Mouse (Mus musculus): ENCODE measurements around the gene Gm525.
"Not testable (repeated sequence)": the region's sequence is repeated elsewhere in the genome, so short reads cannot be mapped to it uniquely, and the experiment has no call there.

Gene Gm525

DNA sequence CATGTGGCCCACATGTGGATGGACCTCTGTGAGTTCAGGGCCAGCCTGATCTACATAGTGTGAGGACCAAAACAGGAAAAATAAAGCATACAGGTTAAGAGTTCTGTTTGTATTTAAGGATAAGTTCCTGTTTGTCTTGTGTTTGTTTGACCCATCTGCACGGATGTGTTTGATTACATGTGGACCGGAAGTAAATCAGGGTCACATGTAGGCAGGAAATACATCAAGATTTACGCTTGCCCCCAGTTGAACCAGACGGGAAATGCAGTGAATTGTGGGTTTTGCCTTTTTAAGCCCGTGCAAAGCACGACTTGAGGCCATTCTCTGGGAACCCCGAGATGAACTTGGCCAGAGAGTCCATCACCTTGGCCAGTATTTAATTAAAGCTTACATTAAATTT is 12.3 kb upstream of the Gm525 start:
- no peak for DNase-seq (ENCODE audit: extremely low read depth, low read depth)

DNA sequence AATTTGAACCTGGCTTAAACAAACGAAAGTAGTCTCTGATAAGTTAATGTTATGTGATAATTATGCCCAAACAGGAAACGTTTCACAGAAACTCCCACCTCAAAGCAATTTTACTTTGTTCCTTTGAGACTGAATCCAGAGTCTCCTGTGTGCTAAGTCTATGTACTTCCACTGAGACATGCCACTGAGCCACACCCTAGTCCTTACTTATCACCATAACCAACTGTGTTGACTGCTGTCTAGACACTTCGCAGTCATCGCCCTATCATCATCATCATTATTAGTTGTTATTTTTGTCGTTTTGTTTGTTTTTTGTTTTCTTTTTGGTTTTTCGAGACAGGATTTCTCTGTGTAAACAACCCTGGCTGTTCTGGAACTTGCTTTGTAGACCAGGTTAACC is 9.3 kb upstream of the Gm525 start:
- DNase-seq (ENCODE audit: extremely low read depth, low read depth) = no peak

DNA sequence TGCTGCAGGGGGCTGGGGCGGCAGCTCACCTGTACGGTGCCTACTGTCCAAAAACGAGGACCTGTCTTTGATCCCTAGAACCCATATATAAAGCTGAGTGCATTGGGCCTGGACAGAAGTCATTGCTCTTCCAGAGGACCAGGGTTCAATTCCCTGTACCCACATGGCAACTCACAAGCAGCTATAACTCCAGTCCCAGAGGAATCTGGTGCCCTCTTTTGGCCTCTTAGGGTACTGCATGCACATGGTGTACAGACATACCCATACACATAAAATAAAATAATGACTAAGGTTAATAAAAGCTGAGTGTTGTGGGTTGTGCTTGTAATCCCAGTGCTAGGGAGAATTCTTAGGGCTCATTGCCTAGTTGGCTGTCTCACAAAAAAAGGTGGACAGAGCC is 8.3 kb upstream of the Gm525 start:
- DNase-seq (ENCODE audit: extremely low read depth, low read depth) = no peak

DNA sequence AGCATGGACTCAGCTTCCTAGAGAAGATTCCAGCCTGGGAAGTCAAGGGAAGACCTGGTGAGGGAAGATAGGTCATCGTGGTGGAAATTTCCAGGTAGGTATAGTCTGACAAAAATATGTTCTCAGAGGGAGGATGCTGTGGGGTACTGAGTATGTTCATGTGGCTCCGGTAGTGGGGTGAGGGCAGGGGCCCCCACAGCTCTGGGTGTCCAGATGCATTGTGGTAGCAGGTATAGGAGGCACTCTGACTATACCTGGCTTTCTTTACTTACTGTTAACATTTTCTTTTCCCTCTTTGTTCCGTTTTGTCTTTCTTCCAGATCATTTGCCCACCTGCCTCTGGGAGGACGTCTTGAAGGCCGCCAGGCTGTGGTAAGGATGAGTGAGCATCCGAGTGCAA is 7.5 kb upstream of the Gm525 start:
- DNase-seq (ENCODE audit: extremely low read depth, low read depth) = no peak

DNA sequence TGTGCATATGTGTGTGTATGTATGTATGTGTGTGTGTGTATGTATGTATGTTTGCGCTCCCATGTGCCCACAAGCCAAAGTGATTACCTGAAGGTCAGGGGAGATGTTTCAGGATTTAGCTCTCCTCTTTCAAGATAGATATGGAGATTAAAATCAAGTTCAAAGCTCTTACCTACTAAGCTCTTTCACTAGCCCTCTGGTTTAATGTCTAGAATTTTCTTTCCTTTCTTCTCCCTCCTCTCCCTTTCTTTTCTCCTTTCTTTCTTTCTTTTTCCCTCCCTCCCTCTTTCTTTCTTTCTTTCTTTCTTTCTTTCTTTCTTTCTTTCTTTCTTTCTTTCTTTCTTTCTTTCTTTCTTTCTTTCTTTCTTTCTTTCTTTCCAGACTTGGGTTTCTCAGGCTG is 6.9 kb upstream of the Gm525 start, which contains the start of gene Dgke:
Gene Dgke (minus strand): TSS at position 101 of the 400 bp plus-strand sequence.
- DNase-seq (ENCODE audit: extremely low read depth, low read depth) = no peak

DNA sequence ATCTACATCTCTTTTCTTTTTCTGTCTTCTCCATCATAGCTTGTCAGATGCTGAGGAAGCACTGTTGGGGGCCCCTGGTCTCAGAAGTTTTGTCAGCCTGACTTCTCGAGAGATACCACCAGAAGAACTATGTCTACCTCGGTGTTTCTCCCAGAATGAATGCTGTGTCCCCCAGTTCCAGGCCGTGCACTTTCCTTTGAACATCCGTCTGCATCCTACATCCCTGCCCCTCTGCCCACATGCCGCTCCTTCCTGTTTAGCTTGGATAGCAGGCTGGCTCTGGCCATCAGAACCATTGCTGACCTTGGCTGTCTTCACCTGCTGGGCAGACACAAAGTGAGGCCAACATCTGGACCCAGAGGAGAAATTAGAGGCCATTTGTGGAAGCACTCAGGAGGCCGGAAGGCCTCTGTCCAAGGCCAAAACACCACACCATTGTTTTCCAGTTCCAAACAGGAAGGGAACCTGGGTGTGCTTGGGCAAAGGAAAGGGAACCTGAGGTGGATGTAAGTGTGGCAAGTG is 6.3 kb upstream of the Gm525 start:
- no peak for DNase-seq (ENCODE audit: extremely low read depth, low read depth)

DNA sequence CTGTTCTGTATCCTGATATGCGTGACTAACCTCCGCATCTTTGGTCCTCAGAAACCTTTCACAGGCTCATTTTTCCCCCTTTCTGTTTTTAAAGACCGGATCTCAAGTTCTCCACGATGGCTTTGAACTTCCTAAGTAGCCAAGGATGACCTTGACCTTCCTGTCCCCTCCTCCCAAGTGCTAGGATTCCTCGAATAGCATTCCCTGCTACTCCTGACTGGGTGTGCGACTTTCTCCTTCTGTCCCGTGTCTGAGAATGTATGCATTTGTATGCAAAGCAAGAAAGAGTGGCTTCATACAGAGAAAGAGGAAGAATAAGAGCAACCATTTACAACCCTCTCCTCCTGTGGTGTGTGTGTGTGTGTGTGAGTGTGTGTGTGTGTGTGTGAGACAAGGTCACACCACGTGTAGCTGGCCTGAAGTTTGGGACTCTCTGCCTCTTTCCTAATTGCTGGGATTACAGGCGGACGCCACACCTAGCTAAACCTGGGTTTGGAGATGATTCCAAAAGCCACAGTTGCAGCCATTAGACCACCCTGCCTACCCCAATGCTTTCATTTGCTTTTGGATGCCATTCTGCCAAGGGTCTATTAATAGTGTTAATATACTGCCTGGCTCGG is 5.7 kb upstream of the Gm525 start:
- no peak for DNase-seq (ENCODE audit: extremely low read depth, low read depth)

DNA sequence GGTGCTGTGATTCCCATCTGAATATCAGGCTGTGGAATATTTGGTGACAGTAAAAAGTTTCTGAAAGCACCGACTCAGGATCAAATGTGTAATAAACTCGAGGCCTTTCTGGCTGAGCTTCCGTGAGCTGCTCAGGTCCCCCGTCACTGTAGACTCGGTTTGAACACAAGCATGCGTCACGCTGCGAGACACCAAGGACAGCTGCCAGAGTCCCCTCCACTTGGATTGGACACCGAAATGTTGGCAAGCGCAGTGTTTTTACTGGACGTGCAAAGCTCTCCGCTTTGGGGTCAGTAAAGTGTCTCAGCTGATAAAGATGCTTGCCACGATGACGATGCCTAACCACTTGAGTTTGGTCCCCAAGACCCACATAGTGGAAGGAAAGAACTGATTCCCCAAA is 5.0 kb upstream of the Gm525 start:
- no peak for DNase-seq (ENCODE audit: extremely low read depth, low read depth)

DNA sequence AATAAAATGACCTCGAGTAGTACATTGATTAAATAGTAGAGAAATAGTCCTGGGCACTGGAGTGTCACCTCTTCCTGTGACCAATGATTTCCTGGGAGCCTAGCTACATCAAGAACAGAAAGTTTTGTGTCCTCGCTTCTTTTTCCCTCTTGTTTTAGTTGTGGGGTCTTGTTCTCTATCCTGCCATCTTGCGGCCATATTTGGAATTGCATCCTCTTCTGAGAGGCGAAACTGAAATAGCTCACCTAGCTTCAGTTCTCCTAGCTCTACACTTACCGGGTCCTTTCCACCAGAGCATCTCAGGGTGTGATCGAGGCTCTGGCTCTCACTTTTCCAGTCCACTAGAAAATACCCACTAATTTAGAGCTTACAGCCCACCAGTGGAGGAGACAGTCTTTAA is 4.3 kb upstream of the Gm525 start:
- peak; percentile 57 for DNase-seq (ENCODE audit: extremely low read depth, low read depth)

DNA sequence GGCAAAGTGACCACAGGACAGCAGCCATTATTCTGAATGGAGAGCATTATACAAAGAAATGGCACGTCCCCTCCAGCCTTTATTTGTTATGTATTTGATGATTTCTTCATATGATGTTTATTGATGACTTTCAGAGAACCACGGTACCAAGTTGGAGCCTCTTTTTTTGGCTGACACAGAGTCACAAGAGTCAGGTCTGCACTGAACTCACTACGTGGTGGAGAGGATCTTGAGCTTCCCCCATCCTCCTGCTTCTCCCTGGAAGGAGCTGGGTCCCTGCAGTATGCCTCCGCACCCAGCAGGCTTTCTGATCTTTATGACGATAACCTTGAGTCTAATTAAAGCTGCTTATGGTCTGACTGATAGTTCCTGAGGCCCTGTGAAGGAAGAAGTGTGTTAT is 2.1 kb upstream of the Gm525 start:
- DNase-seq (ENCODE audit: extremely low read depth, low read depth) = no peak

DNA sequence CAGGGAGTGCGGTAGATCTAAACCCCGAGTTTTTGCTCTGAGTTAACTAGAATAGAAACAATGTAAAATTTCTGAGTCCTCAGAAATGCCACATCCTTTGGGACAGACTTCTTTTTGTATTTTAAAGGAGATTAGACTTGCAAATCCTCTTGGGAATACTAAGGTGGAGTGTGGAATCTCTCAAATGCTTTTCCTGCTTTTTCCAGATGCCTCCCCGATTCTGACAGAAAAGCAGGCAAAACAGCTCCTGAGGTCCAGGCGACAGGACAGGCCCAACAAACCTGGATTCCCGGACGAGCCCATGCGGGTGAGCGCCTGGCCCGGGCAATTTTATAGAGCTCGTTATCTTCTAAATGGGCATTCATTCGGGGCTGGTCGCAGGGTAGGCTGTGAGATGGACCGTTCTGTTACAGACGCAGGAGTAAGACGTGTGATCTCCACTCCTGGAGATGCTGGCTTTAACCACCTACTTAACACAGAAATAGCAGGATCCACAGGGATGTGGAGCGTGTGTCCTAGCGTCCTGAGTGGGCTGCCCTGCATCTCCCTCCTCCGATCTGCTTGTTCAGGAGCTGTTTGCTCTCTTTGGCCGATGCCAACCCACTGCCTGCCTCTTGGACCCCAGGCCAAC is 1.3 kb downstream of the Gm525 start:
- DNase-seq (ENCODE audit: extremely low read depth, low read depth) = no peak

DNA sequence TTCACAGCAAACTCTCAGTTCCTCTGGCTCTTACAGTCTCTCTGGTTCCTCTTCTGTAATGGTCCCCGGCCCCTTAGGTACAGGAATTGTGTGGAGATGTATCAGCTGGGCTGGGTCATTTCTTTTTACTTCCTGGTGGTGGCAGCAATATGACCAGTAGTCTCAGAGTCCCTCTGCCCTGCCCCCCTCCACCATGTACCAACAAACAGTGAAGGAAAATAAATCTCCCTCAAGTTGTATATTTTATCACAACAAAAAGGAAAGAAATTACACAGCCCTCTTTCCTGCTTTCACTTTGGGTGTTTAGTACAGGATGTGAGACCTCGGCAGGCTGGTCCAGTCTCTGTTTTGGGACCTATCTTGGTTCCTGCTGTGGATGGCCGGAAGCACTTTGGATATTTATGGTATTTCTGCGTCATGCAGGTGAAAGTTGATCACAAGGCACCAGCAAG is 2.8 kb downstream of the Gm525 start:
- DNase-seq (ENCODE audit: extremely low read depth, low read depth) = no peak

DNA sequence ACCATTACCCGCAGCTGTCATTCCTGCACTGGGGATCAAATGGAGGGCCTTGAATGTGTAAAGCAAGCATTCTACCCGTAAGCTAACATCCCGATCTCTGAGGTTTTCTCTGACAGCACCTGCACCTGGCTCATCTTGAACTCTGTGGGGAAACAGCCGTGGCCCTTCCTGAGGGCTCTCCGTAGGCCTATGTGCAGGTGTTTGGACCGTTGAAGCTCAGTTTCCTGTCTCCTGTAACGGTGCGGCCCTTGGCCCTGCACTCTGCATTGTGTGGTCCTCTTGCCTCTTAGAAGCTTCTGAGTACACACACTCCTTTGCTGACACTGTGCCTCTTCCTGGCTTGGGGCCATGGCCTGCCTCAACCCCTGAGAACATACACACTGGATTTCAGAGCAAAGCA is 4.0 kb downstream of the Gm525 start:
- DNase-seq (ENCODE audit: extremely low read depth, low read depth) = no peak

DNA sequence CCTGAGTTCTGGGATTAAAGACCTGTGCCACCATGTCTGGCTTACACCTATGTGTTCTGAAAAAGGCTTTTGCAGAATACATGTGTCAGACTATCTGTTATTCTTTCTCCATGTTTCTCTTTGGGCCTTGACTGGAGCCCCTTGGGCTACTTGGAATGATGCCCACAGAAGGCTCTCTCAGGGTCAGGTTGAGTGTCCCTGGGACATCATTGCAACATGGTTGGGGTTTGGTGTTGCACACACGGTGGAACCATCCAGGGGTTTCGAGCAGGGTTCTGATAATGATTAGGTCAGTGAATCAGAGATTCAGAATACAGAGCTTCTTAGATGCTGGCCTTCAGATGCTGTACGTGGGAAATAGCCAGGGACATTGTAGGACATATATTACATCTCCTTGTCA is 4.7 kb downstream of the Gm525 start:
- no peak for DNase-seq (ENCODE audit: extremely low read depth, low read depth)

DNA sequence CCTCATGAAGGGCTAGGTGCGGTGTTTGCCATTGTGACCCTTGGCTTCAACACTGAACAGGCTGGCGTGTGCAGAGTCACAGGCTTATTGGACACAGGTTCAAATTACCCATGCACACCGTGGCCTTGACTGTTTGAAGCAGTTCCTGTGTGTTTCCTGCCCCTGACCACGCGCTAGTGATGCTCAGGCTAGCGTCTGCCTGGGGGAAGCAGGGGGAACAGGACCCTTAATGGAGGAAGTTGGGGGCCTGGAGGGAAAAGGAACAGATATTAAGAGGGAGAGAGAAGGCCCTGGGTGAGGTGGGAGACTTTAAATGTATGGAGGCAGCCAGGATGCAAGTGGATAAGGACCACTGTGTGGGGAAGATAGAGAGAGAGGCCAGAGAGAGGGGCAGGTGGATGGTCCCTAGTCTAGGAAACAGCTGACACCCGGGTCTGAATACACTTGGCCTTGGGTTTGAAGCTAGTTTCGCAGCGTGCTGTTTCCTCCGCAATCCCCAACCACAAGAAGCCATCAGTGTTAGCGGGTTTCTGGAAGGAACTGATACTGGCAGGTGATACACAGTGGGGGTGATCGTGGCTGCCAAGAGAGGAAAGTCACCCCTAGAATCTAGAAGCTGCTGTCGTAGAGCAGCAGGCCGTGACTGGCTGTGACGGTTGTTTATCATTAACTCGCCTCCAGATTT is 5.5 kb downstream of the Gm525 start:
- no peak for DNase-seq (ENCODE audit: extremely low read depth, low read depth)

DNA sequence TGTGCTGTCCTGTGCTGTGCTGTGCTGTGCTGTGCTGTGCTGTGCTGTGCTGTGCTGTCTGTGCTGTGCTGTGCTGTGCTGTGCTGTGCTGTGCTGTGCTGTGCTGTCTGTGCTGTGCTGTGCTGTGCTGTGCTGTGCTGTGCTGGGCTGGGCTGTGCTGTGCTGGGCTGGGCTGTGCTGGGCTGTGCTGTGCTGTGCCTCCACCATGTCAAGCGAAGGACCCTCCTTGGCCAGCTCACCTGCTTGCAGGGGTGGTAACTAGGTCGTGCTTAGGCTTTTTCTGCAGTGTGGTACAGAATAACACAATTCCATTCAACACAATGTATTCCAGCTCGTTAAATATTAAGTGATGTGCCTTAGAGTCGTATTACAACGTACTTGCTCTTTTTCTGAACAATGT is 8.3 kb downstream of the Gm525 start:
- DNase-seq (ENCODE audit: extremely low read depth, low read depth) = not testable (repeated sequence)

DNA sequence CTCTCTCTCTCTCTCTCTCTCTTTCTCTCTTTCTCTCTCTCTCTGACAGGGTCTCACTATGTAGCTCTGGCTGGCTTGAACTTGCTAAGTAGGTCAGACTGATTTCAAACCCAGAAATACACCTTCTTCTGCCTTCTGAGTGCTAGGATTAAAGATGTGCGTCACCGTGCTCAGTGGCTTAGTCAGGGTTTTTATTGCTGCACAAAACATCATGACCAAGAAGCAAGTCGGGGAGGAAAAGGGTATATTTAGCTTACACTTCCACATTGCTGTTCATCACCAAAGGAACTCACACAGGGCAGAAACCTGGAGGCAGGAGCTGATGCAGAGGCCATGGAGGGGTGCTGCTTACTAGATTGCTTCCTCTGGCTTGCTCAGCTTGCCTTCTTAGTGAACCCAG is 9.1 kb downstream of the Gm525 start:
- DNase-seq (ENCODE audit: extremely low read depth, low read depth) = not testable (repeated sequence)

DNA sequence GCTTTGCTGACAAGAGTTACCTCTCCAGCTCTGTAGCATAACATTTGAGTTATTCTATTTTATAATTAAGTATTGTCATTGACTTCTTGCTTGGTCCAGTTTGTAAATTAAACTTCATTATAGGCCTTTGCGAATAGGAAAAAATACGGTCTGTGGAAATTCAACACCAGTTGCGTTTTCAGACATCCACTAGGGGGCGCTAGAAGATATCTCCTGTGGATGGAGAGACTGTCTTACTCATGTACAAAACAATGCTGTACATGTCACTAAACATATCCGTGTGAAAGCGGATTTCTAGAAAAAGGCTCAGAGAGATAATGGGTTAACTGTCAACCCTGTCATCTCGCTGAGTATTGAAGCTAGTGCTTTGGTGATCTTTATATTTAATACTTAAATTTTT is 11.0 kb downstream of the Gm525 start:
- DNase-seq (ENCODE audit: extremely low read depth, low read depth) = peak; percentile 66

DNA sequence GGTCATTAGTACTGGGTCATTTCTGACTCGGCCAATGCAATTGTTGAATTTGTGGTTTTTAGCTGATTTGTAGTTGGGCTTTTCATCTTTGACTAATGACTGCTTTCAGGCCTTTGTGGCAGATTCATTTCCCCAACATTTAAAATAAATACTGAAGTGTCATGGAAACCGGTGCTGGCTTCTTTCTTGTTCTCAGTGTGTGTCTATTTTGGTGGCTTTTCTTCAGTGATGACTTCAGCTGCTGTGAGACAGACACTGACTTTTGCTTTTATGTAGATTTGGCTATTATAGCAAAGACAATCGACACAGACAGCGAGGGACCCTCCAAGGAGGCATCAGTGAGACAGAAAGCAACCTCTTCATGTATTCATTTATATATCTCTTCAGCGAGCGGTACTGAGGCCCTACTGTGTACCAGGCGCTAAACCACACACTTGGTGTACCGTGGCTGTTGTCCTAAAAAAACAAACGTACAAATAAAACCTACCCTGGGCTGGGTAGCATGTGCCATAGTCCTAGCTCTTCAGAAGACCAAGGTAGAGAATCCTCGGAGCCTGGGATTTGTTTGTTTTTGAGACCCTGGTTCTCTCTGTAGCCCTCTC is 12.7 kb downstream of the Gm525 start:
- no peak for DNase-seq (ENCODE audit: extremely low read depth, low read depth)

DNA sequence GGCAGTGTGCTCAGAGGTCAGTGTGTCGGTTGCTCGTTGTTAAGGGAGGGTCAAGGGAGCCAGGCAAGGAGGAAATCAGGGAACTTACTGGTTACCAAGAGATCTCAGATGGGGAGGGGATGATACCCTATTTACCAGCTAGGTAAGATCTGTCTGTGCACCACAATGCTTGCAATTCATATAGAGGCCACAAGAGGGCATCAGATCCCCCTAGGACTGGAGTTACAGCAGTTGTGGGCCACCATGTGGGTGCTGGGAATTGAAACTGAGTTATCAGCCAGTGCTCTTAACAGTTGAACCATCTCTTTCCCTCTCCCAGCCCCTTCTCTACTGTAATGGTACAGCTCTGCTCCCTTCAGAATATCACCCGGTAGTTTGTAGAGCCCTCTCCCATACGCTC is 15.1 kb downstream of the Gm525 start:
- no peak for DNase-seq (ENCODE audit: extremely low read depth, low read depth)

DNA sequence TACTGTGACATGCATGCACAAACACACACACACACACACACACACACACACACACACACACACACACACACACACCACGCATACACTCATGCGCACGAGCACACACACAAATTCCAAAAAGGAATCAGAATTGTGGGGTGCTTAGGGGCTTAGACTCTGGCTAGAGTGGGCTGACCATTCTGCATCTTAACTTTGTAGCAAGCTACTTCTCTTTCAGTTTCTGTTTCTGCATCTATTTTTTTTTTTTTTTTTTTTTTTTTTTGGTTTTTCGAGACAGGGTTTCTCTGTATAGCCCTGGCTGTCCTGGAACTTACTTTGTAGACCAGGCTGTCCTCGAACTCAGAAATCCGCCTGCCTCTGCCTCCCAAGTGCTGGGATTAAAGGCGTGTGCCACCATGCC is 16.7 kb downstream of the Gm525 start:
- not testable (repeated sequence) for DNase-seq (ENCODE audit: extremely low read depth, low read depth)

DNA sequence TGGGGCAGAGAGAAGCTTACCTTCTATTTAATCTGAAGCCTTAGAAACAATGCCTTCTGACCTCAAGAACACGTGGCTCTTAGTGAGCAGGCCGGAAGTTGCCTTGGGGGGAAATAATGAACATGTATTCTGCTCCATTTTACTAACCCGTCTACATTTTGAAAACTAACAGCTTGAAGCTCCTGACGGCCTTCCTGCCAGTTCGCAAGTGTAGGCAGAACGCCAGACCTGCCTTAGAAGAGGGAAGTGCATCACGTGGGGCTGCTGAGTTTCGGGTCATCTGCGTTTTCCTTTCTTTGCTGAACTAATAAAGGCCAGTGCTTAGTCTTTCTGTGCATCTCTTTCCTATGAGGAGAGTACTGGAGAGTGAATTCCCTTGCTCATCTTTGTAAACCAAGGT is 19.1 kb downstream of the Gm525 start:
- peak; percentile 60 for DNase-seq (ENCODE audit: extremely low read depth, low read depth)

Measured in MEL-GATA-1-ER (cell line).